Mouse (Mus musculus) C2C12 (cell line): ENCODE results near the gene Psmb2. TPM values are rescaled to one million over a fixed set of nuclear protein-coding genes. Genes with fewer than 3 reads are reported as not detected.
A peak's percentile ranks its signal among the peaks of the same experiment; 100 is the strongest.

Experiments used
- H3K27me3 ChIP-seq: one replicate; pipeline ENCODE4 v1.6.1; 2011; ENCODE audit not compliant: control insufficient read depth, insufficient read depth, insufficient read length
- H3K36me3 ChIP-seq: one replicate; pipeline ENCODE4 v1.6.1; 2011; ENCODE audit not compliant: control insufficient read depth, insufficient read depth
- H3K4me3 ChIP-seq: one replicate; pipeline ENCODE4 v1.5.1; 2011; ENCODE audit warnings: mild to moderate bottlenecking, control low read depth; ENCODE audit not compliant: poor library complexity, insufficient read depth, severe bottlenecking
- H3K79me2 ChIP-seq: one replicate; pipeline ENCODE4 v1.6.1; 2011; ENCODE audit not compliant: control insufficient read depth, insufficient read depth
- H3K79me3 ChIP-seq: one replicate; pipeline ENCODE4 v1.6.1; 2011; ENCODE audit warnings: low read depth, control low read depth
- H3ac ChIP-seq: one replicate; pipeline ENCODE3; 2011; ENCODE audit warnings: low read depth; ENCODE audit not compliant: control insufficient read depth, insufficient read length
- CEBPB ChIP-seq: IDR thresholded peaks from one replicate; pipeline ENCODE4 v1.6.1; 2011; ENCODE audit warnings: low read depth, mild to moderate bottlenecking, control low read depth, moderate library complexity
- CTCF ChIP-seq: IDR thresholded peaks from one replicate; pipeline ENCODE4 v1.5.1; 2011; ENCODE audit not compliant: control insufficient read depth, insufficient read depth, insufficient read length
- FOSL1 ChIP-seq: IDR thresholded peaks from one replicate; pipeline ENCODE4 v1.8.0; 2011; ENCODE audit warnings: mild to moderate bottlenecking, low read length; ENCODE audit not compliant: poor library complexity, insufficient read depth, severe bottlenecking
- MAX ChIP-seq: IDR thresholded peaks from one replicate; pipeline ENCODE4 v1.6.1; 2011; ENCODE audit warnings: mild to moderate bottlenecking, control low read depth
- MYOD1 ChIP-seq: IDR thresholded peaks from one replicate; pipeline ENCODE4 v1.6.1; 2011; ENCODE audit warnings: low read depth; ENCODE audit not compliant: control insufficient read depth, insufficient read length
- MYOG ChIP-seq: IDR thresholded peaks from one replicate; pipeline ENCODE4 v1.6.1; 2011; ENCODE audit not compliant: control insufficient read depth, insufficient read length; ENCODE audit errors: extremely low read depth
- USF1 ChIP-seq: IDR thresholded peaks from one replicate; pipeline ENCODE4 v1.6.1; 2011; ENCODE audit warnings: low read depth, mild to moderate bottlenecking, control low read depth, moderate library complexity
- polyA plus RNA-seq: library from polyadenylated mRNA; unstranded; fragments of >200 nt; fragmentation: generic; extraction: Trizol; gene quantifications from one replicate; pipeline ENCODE4 v1.2.1, GENCODE M21; 2012; ENCODE audit warnings: missing spikeins

The Psmb2 gene
- polyA plus RNA-seq, 1 experiment: 243 TPM

- Histone ChIP-seq H3ac (no peak overlapping the region), H3K4me3 (no peak overlapping the region), H3K36me3 (peaks cover 65% of the 10 kb centered on the region), H3K27me3 (no peaks in the 10 kb centered on the region), H3K79me2 (peaks cover 43% of the 10 kb centered on the region), H3K79me3 (peaks cover 8% of the 10 kb centered on the region)
- peak; percentile 73 for TF ChIP-seq MYOD1
- no peak for TF ChIP-seq MYOG
- no peak for TF ChIP-seq USF1
- TF ChIP-seq FOSL1: no peak
- TF ChIP-seq CTCF: no peak
These were observed 19.5 kb downstream of the Psmb2 start for GRCm38 (mm10) chr4:126696908-126697307.

GRCm38 (mm10) chr4:126706630-126707438 lies 29.4 kb downstream of the Psmb2 start:
- H3K79me2 ChIP-seq: no peaks in the 10 kb centered on the region
- peaks cover 77% of the 10 kb centered on the region for H3K36me3 ChIP-seq
- no peak overlapping the region for H3ac ChIP-seq

GRCm38 (mm10) chr4:126707439-126707826 lies 30.0 kb downstream of the Psmb2 start:
- H3K27me3 ChIP-seq: no peaks in the 10 kb centered on the region
- H3K79me3 ChIP-seq: no peaks in the 10 kb centered on the region
- no peak for TF ChIP-seq MYOD1
- H3K4me3 ChIP-seq: no peak overlapping the region
- H3K36me3 ChIP-seq: peaks cover 71% of the 10 kb centered on the region
- no peaks in the 10 kb centered on the region for H3K79me2 ChIP-seq
- H3ac ChIP-seq: no peak overlapping the region

More at GRCm38 (mm10) chr4:126706630-126707438, 29.4 kb downstream of the Psmb2 start:
- Histone ChIP-seq H3K79me3 (no peaks in the 10 kb centered on the region), H3K27me3 (no peaks in the 10 kb centered on the region), H3K4me3 (no peak overlapping the region)
- TF ChIP-seq CEBPB: no peak
- no peak for TF ChIP-seq USF1
- no peak for TF ChIP-seq MAX
- no peak for TF ChIP-seq MYOG
- no peak for TF ChIP-seq MYOD1
- TF ChIP-seq FOSL1: no peak
- TF ChIP-seq CTCF: no peak

- Histone ChIP-seq H3ac (no peak overlapping the region), H3K4me3 (no peak overlapping the region), H3K79me2 (no peaks in the 10 kb centered on the region), H3K27me3 (peaks cover 65% of the 10 kb centered on the region), H3K36me3 (no peaks in the 10 kb centered on the region), H3K79me3 (no peaks in the 10 kb centered on the region)
- TF ChIP-seq USF1 (no peak), FOSL1 (no peak), MAX (no peak), MYOG (no peak), CEBPB (no peak), MYOD1 (no peak), CTCF (no peak)
These were observed 54.7 kb downstream of the Psmb2 start for GRCm38 (mm10) chr4:126732111-126732510.

GRCm38 (mm10) chr4:126732531-126733380 lies 55.3 kb downstream of the Psmb2 start:
- no peaks in the 10 kb centered on the region for H3K36me3 ChIP-seq
- no peaks in the 10 kb centered on the region for H3K79me2 ChIP-seq
- peaks cover 69% of the 10 kb centered on the region for H3K27me3 ChIP-seq
- no peak overlapping the region for H3K4me3 ChIP-seq
- no peak overlapping the region for H3ac ChIP-seq
- H3K79me3 ChIP-seq: no peaks in the 10 kb centered on the region
- TF ChIP-seq MAX: no peak
- TF ChIP-seq CTCF: no peak
- TF ChIP-seq FOSL1: no peak
- no peak for TF ChIP-seq USF1
- no peak for TF ChIP-seq CEBPB
- TF ChIP-seq MYOG: no peak

GRCm38 (mm10) chr4:126734001-126734603 lies 56.7 kb downstream of the Psmb2 start:
- peaks cover 69% of the 10 kb centered on the region for H3K27me3 ChIP-seq
- TF ChIP-seq CEBPB (no peak), MAX (no peak), MYOG (no peak), MYOD1 (no peak), CTCF (no peak), USF1 (no peak), FOSL1 (no peak)

More at GRCm38 (mm10) chr4:126734001-126734603, 56.7 kb downstream of the Psmb2 start:
- no peaks in the 10 kb centered on the region for H3K79me3 ChIP-seq
- H3K79me2 ChIP-seq: no peaks in the 10 kb centered on the region
- H3K4me3 ChIP-seq: no peak overlapping the region
- no peak overlapping the region for H3ac ChIP-seq
- no peaks in the 10 kb centered on the region for H3K36me3 ChIP-seq
